Mouse (Mus musculus) spleen, adult 2 months (tissue): ENCODE measurements around the gene Mcm7. TPM values are rescaled to one million over a fixed set of nuclear protein-coding genes. Genes with fewer than 3 reads are reported as not detected.

Experiments
- DNase-seq, 2 experiments: peaks; one replicate each; pipeline versions ENCODE4 v3.0.0 to v3.0.0-alpha.2; 2012 to 2021; ENCODE audit warnings: low spot score in 2 of 2, low read depth in 1 of 2
- H3K27ac ChIP-seq: fragments of 200-500 bp; 2 replicates; pipeline ENCODE4 v1.5.1; 2012; ENCODE audit warnings: low read length, inconsistent platforms; ENCODE audit not compliant: insufficient read depth
- H3K27me3 ChIP-seq: fragments of 200-500 bp; 2 replicates; pipeline ENCODE4 v1.6.1; 2012; ENCODE audit warnings: mild to moderate bottlenecking, moderate library complexity, low read length, inconsistent platforms; ENCODE audit not compliant: control insufficient read depth, insufficient read depth
- H3K36me3 ChIP-seq: fragments of 200-500 bp; 2 replicates; pipeline ENCODE4 v1.6.1; 2012; ENCODE audit warnings: mild to moderate bottlenecking, low read length, inconsistent platforms; ENCODE audit not compliant: control insufficient read depth, insufficient read depth
- H3K4me1 ChIP-seq: fragments of 200-500 bp; 2 replicates; pipeline ENCODE4 v1.6.1; 2011; ENCODE audit warnings: inconsistent platforms; ENCODE audit not compliant: control insufficient read depth, insufficient read depth, insufficient read length
- H3K4me3 ChIP-seq: fragments of 200-500 bp; 2 replicates; pipeline ENCODE4 v1.5.1; 2011; ENCODE audit warnings: mild to moderate bottlenecking, inconsistent platforms; ENCODE audit not compliant: insufficient read depth, insufficient read length; ENCODE audit errors: extremely low read depth
- CTCF ChIP-seq: fragments of 200-500 bp; IDR thresholded peaks from 2 replicates; pipeline ENCODE4 v1.5.1; 2011; ENCODE audit warnings: mild to moderate bottlenecking, inconsistent platforms; ENCODE audit not compliant: insufficient read depth, insufficient read length, insufficient replicate concordance; ENCODE audit errors: extremely low read depth
- POLR2A ChIP-seq: fragments of 200-500 bp; IDR thresholded peaks from 2 replicates; pipeline ENCODE4 v1.6.1; 2011; ENCODE audit warnings: low read depth, low read length, inconsistent platforms
- WGBS: fragments of 180-500 bp; shearing (Covaris S2); methylation state at CpG from one replicate; pipeline ENCODE4 v1.1.7; 2018; 5-methylcytosine and 5-hydroxymethylcytosine counted together
- polyA plus RNA-seq: library from polyadenylated mRNA; depleted of rRNA; stranded (reverse); fragments of >200 nt; gene quantifications from 2 replicates; pipeline ENCODE4 v1.2.3, GENCODE M21; 2012

Gene Mcm7
- polyA plus RNA-seq, 1 experiment: 35.7 TPM

GRCm38 (mm10) chr5:138155443-138155976, 16.7 kb downstream of the Mcm7 start, which contains the start of gene Zfp113:
Gene Zfp113 (minus strand): TSS chr5:138155744.
- peak; percentile 79; the same call in 1 of the 2 replicates for TF ChIP-seq CTCF
- peak; percentile 51 for TF ChIP-seq POLR2A
- peak within 1 kb of the TSS; percentile 68 for H3K27ac ChIP-seq
- 0 out of 2 replicates have a peak, but pooled peaks cover 2% of the 10 kb centered on the region for H3K4me1 ChIP-seq
- no peaks in the 10 kb centered on the region for H3K27me3 ChIP-seq
- DNase-seq: peak; percentile 88 to 89
- peaks cover 10% of the 10 kb centered on the region for H3K36me3 ChIP-seq
- H3K4me3 ChIP-seq: peak within 1 kb of the TSS; percentile 77
- WGBS: 0% methylated on average over 31 of the region's 31 CpGs

DNA sequence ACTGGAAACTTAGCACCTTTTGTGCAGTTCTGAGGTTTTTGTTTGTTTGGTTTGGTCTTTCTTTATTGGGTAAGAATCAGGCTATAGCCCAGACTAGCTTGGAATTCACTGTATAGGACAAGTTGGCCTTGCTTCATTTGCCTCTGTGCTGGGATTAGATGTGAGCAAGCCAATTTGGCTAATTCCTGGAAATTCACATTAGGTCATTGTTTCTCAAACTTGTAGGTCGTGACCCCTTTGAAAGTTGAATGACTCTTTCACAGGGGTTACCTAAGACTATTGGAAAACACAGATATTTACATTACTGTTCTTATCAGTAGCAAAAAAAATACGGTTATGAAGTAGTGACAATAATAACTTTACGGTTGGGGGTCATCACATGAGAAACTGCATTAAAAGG, 17.8 kb downstream of the Mcm7 start:
- H3K4me3 ChIP-seq: no peak overlapping the region

GRCm38 (mm10) chr5:138138585-138138984, 33.6 kb downstream of the Mcm7 start:
- peaks cover 2% of the 10 kb centered on the region; the same call in 1 of the 2 replicates for H3K36me3 ChIP-seq
- H3K27me3 ChIP-seq: no peaks in the 10 kb centered on the region
- H3K27ac ChIP-seq: no peak overlapping the region
- no peak overlapping the region for H3K4me3 ChIP-seq
- no peak for DNase-seq
- 8% methylated on average over 4 of the region's 4 CpGs for WGBS
- H3K4me1 ChIP-seq: no peaks in the 10 kb centered on the region
- TF ChIP-seq POLR2A: no peak
- no peak for TF ChIP-seq CTCF

More for the DNA sequence above, 17.8 kb downstream of the Mcm7 start:
- no peak for DNase-seq
- Histone ChIP-seq H3K4me1 (0 out of 2 replicates have a peak, but pooled peaks cover 2% of the 10 kb centered on the region), H3K27me3 (no peaks in the 10 kb centered on the region), H3K36me3 (peaks cover 13% of the 10 kb centered on the region), H3K27ac (no peak overlapping the region)
- TF ChIP-seq POLR2A: no peak
- no peak for TF ChIP-seq CTCF
- 81% methylated on average over 3 of the region's 3 CpGs for WGBS

DNA sequence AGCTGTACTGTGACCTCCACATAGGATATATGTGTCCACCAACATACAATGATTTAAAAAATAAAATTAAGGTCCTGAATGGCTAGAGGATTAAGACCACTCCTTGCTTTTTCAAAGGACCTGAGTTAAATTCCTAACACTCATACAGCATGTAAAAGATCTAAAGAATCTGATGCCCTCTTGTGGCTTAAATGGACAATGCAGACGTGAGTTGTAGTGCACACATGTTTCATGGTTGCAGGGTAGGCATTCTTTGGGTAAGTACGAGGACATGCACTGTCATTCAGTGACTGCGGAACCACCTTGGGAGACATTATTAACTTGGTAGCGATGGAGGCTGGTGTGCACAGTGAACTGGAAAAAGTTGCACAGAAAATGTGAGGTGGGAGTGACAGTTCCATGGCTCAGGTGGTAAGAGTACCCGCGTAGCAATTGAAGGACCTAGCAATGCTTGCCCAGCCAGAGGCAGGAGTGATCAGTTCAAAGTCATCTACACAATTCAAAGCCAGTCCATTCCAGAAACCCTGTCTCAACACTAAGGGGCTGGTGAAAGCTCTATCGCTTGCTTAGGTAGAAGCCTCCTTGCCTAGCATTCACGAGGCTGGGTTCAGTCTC, 34.2 kb downstream of the Mcm7 start:
- no peak overlapping the region for H3K27ac ChIP-seq
- DNase-seq: no peak
- H3K27me3 ChIP-seq: no peaks in the 10 kb centered on the region
- no peak overlapping the region for H3K4me3 ChIP-seq
- H3K36me3 ChIP-seq: peaks cover 5% of the 10 kb centered on the region
- TF ChIP-seq POLR2A (no peak), CTCF (peak; percentile 13; the same call in 1 of the 2 replicates)
- 42% methylated on average over 8 of the region's 8 CpGs for WGBS
- no peaks in the 10 kb centered on the region for H3K4me1 ChIP-seq

DNA sequence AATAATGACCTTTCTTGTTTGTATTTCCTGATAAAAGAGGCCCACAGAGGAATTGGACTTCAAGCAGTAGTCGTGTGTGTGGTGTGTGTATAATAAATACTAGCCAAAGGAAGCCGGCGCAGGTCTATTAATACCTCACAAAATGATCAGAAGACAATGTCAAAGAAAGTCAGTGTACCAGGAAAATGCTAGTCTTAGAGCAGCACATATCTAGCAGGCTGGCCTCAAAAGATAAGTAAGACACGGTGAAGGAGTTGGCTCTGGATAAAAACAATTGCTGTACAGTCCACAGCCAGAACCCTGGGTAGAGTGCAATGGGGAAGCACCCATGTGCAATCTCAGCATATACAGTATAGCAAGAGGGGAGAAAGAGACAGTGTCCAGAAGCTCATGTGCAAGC, 35.0 kb downstream of the Mcm7 start:
- TF ChIP-seq CTCF (no peak), POLR2A (no peak)
- Histone ChIP-seq H3K4me3 (no peak overlapping the region), H3K36me3 (peaks cover 10% of the 10 kb centered on the region), H3K4me1 (no peaks in the 10 kb centered on the region), H3K27me3 (no peaks in the 10 kb centered on the region), H3K27ac (no peak overlapping the region)
- WGBS: 77% methylated on average over 4 of the region's 4 CpGs
- DNase-seq: no peak

DNA sequence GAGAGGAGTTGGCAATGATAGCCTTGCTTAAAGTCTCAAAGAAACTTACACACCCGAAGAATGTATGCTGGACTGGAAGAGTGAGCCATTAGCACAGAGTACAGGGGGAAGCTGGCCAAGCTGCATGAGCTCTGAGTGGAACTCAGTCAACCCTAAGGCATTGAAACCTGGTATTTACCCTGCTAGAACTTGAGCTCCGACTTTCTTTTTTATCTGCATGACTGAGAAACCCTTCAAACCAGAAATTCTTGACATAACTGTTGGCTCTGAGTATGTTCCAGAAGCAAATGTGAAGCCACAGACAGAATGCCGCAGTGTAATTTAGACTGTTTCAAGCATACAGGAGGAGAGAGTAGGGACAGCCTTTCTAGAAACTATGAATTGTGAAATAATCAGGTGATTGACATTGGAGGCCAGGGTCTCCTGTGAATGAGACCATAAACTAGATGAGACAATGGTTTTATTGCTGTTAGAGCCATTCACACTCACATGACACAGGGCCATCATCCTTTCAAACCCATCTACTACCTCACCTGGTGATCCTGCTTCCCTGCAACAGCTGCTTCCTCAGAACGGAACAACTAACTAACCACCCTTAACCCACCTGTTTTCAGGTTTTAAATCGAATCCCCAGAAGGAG, 39.7 kb downstream of the Mcm7 start:
- Histone ChIP-seq H3K4me1 (no peaks in the 10 kb centered on the region), H3K27me3 (no peaks in the 10 kb centered on the region), H3K27ac (no peak overlapping the region), H3K4me3 (no peak overlapping the region), H3K36me3 (peaks cover 25% of the 10 kb centered on the region)
- 94% methylated on average over 5 of the region's 5 CpGs for WGBS
- TF ChIP-seq CTCF (no peak), POLR2A (no peak)
- no peak for DNase-seq

- H3K27me3 ChIP-seq: no peaks in the 10 kb centered on the region
- no peak for DNase-seq
- peaks cover 1% of the 10 kb centered on the region; the same call in 1 of the 2 replicates for H3K36me3 ChIP-seq
- no peak overlapping the region for H3K27ac ChIP-seq
- 70% methylated on average over 3 of the region's 3 CpGs for WGBS
- H3K4me3 ChIP-seq: no peak overlapping the region
- H3K4me1 ChIP-seq: peaks cover 3% of the 10 kb centered on the region; the same call in 1 of the 2 replicates
- TF ChIP-seq POLR2A: no peak
- no peak for TF ChIP-seq CTCF
These were observed 54.2 kb downstream of the Mcm7 start for GRCm38 (mm10) chr5:138118041-138118440.
